Mouse (Mus musculus) adrenal gland, postnatal 10 days (tissue): ENCODE measurements at regions not wholly inside any gene's neighbourhood (a gene's known extent, or its start where the extent isn't known, plus 50 kb on each side); places are given as distances from the start of the nearest gene placed in this dataset.
A peak's percentile ranks its signal among the peaks of the same experiment; 100 is the strongest.
"Not testable (repeated sequence)": the region's sequence is repeated elsewhere in the genome, so short reads cannot be mapped to it uniquely, and the experiment has no call there.

Experiments
- DNase-seq: peaks from one replicate; pipeline ENCODE4 v3.0.0; 2021; ENCODE audit warnings: mixed read lengths

GRCm38 (mm10) chr10:111354607-111355006 lies 56.1 kb downstream of the Bbs10 start:
- peak; percentile 64 for DNase-seq

DNA sequence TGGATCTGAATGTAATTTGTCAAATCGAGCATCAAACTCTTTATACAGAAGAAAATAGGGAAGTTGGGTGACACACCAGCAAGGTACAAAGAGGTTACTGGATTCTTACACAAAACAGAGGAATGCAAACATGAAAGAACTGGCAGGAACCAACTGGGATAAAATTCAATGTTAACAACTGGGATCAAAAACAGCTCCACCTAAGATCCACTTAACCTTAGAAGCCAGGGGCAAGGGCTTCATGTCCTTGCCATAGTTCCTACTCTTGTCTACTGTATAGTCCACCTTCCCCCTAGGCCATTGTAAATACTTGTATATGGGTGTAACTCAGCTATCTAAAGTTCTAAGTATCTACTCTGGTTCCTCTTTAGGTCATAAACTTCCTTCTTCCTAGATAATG lies 59.9 kb downstream of the Bbs10 start:
- not testable (repeated sequence) for DNase-seq

DNA sequence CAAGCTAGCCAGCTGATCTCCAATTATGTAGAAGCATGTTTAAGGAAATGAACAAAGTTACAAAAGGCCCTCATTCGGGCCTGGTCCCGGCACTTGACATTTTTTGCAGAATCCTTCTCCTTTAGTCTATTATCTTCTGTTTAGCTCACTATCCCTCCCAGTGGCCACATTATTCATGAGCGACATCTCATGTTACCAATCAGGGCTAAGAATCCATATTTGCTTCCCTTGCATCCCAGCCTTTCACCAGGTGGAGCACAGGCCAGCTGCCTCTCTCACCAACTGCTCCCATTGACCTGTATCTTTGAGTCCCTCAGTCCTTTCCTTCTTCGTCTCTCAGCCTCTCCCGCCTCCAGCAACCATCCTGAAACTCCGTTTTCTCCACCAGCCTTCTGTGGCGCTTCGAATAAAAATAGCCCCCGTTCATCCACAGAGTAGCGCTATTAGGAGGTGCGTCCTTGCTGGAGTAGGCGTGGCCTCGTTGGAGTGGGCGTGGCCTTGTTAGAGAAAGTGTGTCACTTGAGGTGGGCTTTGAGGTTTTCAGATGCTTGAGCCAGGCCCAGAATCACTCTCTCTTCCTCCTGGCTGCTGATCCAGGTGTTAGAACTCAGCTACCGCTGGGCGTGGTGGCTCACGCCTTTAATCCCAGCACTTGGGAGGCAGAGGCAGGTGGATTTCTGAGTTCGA lies 63.4 kb downstream of the Bbs10 start:
- no peak for DNase-seq

DNA sequence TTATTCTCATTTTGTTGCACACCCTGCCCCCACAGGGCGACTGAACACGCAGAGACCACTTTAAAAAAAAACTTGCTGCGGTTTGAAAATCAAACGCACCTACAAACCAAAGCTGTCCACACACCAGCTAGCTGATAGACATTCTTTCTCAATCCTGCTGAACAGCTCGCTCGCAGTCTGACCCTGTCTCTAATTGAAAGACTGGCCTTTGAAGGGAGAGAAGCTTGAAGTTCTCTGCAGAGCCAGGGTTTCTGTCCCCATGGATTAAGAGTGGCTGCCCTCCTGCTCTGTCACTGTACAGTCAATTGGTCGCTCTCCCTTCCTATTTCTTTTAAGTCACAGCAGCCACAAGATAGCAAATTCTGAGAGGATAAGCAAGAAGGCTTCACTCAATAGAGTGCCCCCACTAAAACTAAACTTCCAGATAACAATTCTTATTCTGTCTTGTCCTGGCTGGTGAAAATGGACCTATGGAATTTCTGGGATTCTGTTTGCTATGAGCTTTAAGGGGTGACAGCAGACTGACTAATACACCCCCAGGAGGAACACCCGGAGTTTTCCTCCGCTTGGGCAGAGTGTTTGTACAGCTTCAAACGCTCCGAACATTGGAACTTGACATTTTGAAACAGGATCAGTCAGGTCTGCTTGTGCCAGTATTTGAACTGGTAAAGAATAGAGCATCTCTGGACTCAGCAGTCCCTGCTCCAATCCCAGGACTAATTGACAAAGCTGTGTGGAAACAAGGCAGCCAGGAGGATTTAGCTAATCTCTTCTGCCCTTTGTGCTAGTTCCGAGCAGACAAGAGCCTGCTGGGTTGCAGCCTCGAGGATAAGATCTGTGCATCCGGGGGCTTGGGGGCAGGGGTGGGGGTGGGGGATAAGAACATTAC lies 65.5 kb downstream of the Bbs10 start:
- no peak for DNase-seq

GRCm38 (mm10) chr10:111365011-111365410 lies 66.5 kb downstream of the Bbs10 start:
- peak; percentile 62 for DNase-seq

- not testable (repeated sequence) for DNase-seq
Measured at GRCm38 (mm10) chr10:111369046-111369445, 70.6 kb downstream of the Bbs10 start.

DNA sequence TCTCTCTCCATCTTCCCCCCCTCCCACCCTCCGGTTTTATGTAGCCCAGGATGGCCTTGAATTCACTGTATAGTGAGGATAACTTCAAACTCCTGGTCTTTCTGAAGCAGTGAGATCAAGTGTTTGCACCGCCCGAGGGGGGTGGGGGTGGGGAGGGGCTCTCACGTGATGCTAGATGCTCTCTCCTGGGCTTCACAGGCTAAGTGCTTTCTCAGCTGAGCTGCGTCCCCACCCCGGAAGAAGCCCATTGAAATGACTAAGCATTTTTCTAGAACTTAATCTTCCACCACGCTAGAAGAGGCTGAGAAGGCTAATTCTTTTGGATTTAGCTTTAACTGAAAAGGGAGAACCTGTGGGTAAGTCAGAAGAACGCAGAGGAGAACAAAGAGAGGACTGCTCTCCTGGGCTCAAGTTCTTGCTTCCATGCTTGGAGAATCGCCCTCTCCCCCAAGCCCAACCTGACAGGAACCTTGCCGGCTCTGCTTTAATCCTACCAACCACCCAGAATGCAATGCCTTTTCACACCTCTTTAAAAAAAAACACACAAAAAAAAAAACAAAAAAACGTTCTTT lies 79.7 kb downstream of the Bbs10 start:
- no peak for DNase-seq

GRCm38 (mm10) chr10:111381689-111382088 lies 83.2 kb downstream of the Bbs10 start:
- DNase-seq, result peak; percentile 16

GRCm38 (mm10) chr10:111382206-111382930 lies 83.9 kb downstream of the Bbs10 start:
- DNase-seq, result no peak

DNA sequence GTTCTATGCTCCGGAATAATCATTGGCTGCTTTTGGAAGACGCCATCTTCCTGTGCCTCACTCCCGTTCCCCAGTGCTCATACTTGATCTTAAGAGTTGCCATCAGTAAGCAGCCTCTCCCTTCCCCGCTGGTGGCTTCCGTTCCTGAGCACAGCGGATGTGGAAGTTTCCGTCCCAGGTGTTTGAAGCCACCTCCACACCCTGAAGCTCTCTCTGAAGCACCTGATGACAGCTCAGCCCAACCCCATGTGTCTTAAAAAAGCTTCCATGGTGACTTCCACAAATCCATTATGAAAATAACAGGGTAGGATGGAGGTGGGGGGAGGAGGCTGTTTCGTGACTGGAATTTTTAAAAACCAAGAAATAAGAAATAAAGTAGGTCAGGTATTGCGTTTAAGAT lies 87.1 kb downstream of the Bbs10 start:
- no peak for DNase-seq

DNA sequence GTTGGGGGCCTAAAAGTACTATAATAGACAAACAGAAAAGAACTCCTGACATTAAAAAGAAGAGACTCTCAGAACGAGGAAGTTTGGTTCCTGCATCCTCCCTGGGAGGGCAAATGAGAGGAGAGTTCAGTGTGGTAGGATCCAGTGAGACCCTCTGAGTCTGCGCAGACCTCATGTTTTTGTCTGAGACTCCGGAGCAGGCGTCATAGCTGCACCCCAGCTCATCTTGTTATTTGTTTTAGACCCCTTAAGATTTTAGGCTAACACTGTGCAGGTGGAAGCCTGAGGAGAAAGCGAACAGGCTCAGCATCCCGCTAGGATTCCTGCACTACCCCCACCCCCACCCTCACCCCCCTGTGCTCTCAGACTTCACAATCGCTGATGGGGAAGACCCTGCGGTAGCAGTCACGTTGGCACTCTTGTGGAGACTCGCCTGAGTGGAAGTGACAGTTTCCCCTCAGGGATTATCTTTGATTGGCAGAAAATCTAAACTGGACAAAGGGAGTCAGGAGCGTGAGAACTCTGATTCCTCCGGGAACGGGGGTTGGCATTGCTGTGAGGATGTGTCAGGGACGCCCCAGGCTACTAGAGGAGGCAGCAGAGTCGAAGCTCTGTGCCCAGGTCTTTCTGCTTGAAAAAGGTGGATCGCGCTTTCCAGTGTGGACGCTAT lies 85.0 kb upstream of the Nap1l1 start:
- DNase-seq, result no peak

DNA sequence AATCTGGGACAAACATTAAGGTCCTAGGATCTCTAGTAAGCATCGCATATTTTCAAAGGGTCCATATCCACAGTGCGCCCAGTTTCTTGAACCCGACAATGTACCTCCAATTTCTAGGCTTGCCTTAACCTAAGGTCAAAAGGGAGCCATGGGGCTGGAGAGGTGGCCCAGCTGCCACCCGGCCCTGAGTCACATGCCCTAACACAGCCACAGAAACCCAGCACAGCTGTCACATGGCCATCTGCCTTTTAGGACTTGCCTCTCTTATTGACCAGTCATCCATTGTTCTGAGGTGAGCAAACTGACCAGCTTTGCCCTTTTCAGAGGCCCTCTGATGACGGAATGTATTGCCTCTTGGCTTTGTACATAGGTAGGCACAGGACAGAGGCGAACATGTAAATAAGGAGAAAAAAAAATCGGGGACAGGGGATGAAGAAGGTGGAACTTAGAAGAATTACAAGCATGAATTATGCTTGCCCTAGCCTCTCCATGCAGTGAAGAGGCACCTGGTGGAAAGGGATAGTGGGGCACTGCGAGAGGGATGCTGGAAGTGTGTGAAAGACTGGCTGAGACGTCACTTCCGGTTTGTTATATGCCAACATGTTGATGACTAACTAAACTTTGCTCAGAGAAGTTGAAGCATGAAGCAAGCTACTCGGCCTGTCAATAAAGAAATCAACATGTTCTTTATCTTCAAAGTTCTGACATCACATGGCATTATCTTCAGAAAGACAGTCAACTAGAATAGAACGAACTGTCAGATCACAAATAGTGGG lies 84.3 kb upstream of the Nap1l1 start:
- no peak for DNase-seq

- peak; percentile 87 for DNase-seq
Measured at GRCm38 (mm10) chr10:111389890-111390289, 83.1 kb upstream of the Nap1l1 start.

GRCm38 (mm10) chr10:111394421-111394820 lies 78.6 kb upstream of the Nap1l1 start:
- DNase-seq, result no peak

GRCm38 (mm10) chr10:111405071-111405470 lies 68.0 kb upstream of the Nap1l1 start:
- no peak for DNase-seq

DNA sequence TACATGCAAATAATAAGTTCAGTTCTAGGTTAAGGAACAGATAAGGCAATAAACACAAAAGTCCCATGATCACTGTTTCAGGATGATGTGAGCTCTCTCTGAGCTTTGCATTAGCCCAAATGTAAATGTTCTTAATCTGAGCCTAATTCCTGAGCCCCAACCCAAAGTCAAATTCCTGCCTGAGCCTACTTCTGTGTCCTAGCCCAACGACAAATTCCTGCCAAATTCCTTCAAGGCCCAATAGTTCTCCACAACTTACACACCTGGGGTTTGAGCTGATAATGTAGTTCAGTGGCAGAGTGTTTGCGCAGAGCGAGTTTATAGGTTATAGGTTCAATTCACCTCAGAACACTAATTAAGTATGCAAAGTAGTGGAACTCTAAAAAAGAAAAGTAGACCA lies 64.1 kb upstream of the Nap1l1 start:
- no peak for DNase-seq

- DNase-seq, result no peak
Measured at GRCm38 (mm10) chr10:111409497-111409896, 63.5 kb upstream of the Nap1l1 start.

- no peak for DNase-seq
Measured at GRCm38 (mm10) chr10:111410121-111410520, 62.9 kb upstream of the Nap1l1 start.

- DNase-seq, result no peak
Measured at GRCm38 (mm10) chr10:111411533-111411932, 61.5 kb upstream of the Nap1l1 start.

GRCm38 (mm10) chr10:111416611-111417130 lies 56.4 kb upstream of the Nap1l1 start:
- DNase-seq, result peak; percentile 50
